In the genomic region with DNA sequence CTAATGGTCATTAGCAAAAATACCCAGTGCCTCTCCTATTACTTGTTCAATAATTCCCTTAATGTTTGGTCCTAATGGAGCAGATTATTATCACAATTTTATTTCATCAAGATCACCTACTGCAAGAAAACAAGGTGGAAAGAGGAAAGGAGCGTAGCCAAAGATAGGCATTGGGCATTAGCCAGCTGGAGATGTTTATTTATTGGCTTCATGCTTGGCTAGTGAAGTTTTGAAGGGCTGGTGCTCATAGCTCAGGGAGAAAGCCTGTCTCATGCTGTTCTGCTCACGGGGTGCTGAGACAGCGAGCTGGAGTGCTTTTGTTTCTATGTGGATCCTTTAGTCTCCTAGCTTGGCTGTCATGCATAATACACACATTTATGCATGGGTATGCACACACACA, we compare ENCODE assay signal across 31 mouse cellular contexts.
DNase-seq lines count a peak whose midpoint lies in the region; ATAC-seq and TF ChIP-seq lines count a peak whose summit lies in the region.
"Had no signal": no experiment of that assay in that cellular context is flagged by ENCODE, and none has a peak within 500 bp of the region (broad histone marks: within the 10 kb centered on the region; RNA-seq: fewer than 3 reads in every experiment).

No protein-coding gene starts in this region.

- H3K4me3 ChIP-seq in kidney, postnatal 0 days (replicated peaks; ENCODE audit: low read depth, low read length), result no peak overlapping the region
- H3K4me3 ChIP-seq: erythroblast, embryonic 14.5 days; forebrain, embryonic 12.5 days; heart, embryonic 12.5 days; kidney, embryonic 15.5 days; liver, embryonic 15.5 days had no signal

- no peaks in the 10 kb centered on the region for H3K9me3 ChIP-seq in kidney, postnatal 0 days (replicated peaks; ENCODE audit: low read length)
- H3K9me3 ChIP-seq: forebrain, embryonic 12.5 days; heart, embryonic 12.5 days; kidney, embryonic 15.5 days; liver, embryonic 15.5 days had no signal

- H3K9ac ChIP-seq in kidney, postnatal 0 days (ENCODE audit: low read depth, low read length), result no peak overlapping the region
- H3K9ac ChIP-seq: forebrain, embryonic 12.5 days; forebrain, postnatal 0 days; heart, embryonic 12.5 days; hindbrain, embryonic 14.5 days; kidney, embryonic 15.5 days; liver, embryonic 15.5 days; lung, embryonic 14.5 days had no signal

- 0 out of 2 replicates have a peak, but pooled peaks have one; percentile 28 for ATAC-seq in cerebellum, adult (ENCODE audit: insufficient number of reproducible peaks, low FRiP score, low TSS enrichment)
- ATAC-seq in kidney, postnatal 0 days (replicated peaks; ENCODE audit: low FRiP score, low read depth), result no peak
- ATAC-seq: forebrain, postnatal 0 days; inflammation-experienced regulatory T-cells, adult 6 months had no signal

- DNase-seq in cerebellum, adult 11 months, result no peak
- DNase-seq in kidney, postnatal 0 days (ENCODE audit: low spot score), result peak; percentile 9
- no peak for DNase-seq in kidney, postnatal 4 days
- peak; percentile 48 for DNase-seq in cerebellum, adult 9-10 months
- peak; percentile 17 to 28 for DNase-seq in cerebellum, postnatal 36 days
- DNase-seq in heart, adult 18-20 months, result no peak
- no peak for DNase-seq in gastrocnemius, postnatal 10 days
- DNase-seq: adrenal gland, adult 8-10 months; forebrain, postnatal 0 days; gastrocnemius, postnatal 25 days; heart, adult 11 months; heart, postnatal 4 days; kidney, adult 11 months; layer of hippocampus, postnatal 36 days; liver; lung, embryonic 14.5 days; lung, postnatal 14 days; midbrain, embryonic 14.5 days; right cerebral cortex, adult 18-20 months; right cerebral cortex, postnatal 4 days; thymus, adult 2 months; thymus, postnatal 36 days had no signal

- no peaks in the 10 kb centered on the region for H3K27me3 ChIP-seq in kidney, postnatal 0 days (ENCODE audit: insufficient read depth, low read length)
- H3K27me3 ChIP-seq: CH12.LX; forebrain, embryonic 12.5 days; heart, embryonic 12.5 days; kidney, embryonic 15.5 days; liver, embryonic 15.5 days had no signal

- H3K4me1 ChIP-seq in kidney, postnatal 0 days (replicated peaks; ENCODE audit: insufficient read depth, low read length), result no peaks in the 10 kb centered on the region
- H3K4me1 ChIP-seq: heart, embryonic 12.5 days; kidney, embryonic 15.5 days; liver, embryonic 15.5 days had no signal

- H3K36me3 ChIP-seq in kidney, postnatal 0 days (ENCODE audit: insufficient read depth, low read length), result no peaks in the 10 kb centered on the region
- H3K36me3 ChIP-seq: forebrain, embryonic 12.5 days; heart, embryonic 12.5 days; kidney, embryonic 15.5 days; liver, embryonic 15.5 days had no signal

- H3K27ac ChIP-seq in kidney, postnatal 0 days, result no peak overlapping the region
- H3K27ac ChIP-seq: forebrain, embryonic 12.5 days; hindbrain, embryonic 14.5 days; kidney, embryonic 15.5 days; liver, embryonic 15.5 days had no signal

- H3K4me2 ChIP-seq in kidney, postnatal 0 days (ENCODE audit: low read length), result no peak overlapping the region
- H3K4me2 ChIP-seq: forebrain, embryonic 12.5 days; heart, embryonic 12.5 days; hindbrain, embryonic 14.5 days; kidney, embryonic 15.5 days; liver, embryonic 15.5 days; lung, embryonic 14.5 days had no signal

- WGBS in kidney, postnatal 0 days, result 44% methylated on average over 3 of the region's 3 CpGs

- TF ChIP-seq CTCF in kidney, postnatal 0 days (IDR thresholded peaks at IDR 0.05; ENCODE audit: low read depth), result no peak

Comparison
In these comparisons a context has a peak if more than half of its experiments do, and no peak if none do; other contexts are left out.
1. DNase-seq: peak in kidney, postnatal 0 days (single experiment), cerebellum, adult 9-10 months (single experiment) and cerebellum, postnatal 36 days (2 of 2); none in cerebellum, adult 11 months (single experiment), kidney, postnatal 4 days (0 of 2), heart, adult 18-20 months (0 of 2) and gastrocnemius, postnatal 10 days (single experiment).